Mouse (Mus musculus): ENCODE results near the gene Il2rb. TPM values are rescaled to one million over a fixed set of nuclear protein-coding genes. Genes with fewer than 3 reads are reported as not detected.

The Il2rb gene
- polyA plus RNA-seq, 1 experiment from 2014 or later = 0.69 TPM

GRCm38 (mm10) chr15:78514393-78515146 is 19.5 kb upstream of the Il2rb start:
- H3K36me3 ChIP-seq = no peaks in the 10 kb centered on the region
- ATAC-seq (ENCODE audit: insufficient read depth, low FRiP score, low read depth) = peak; percentile 23; the same call in 1 of the 2 replicates
- no peak overlapping the region for H3K9ac ChIP-seq
- H3K4me1 ChIP-seq = 0 out of 2 replicates have a peak, but pooled peaks cover 4% of the 10 kb centered on the region
- no peak overlapping the region for H3K4me3 ChIP-seq (replicated peaks)
- no peaks in the 10 kb centered on the region for H3K27me3 ChIP-seq (replicated peaks)
- no peak overlapping the region for H3K4me2 ChIP-seq
- no peak overlapping the region for H3K27ac ChIP-seq
- WGBS = 29% methylated on average over 7 of the region's 7 CpGs
- H3K9me3 ChIP-seq = no peaks in the 10 kb centered on the region

- Histone ChIP-seq H3K27me3 (replicated peaks) (no peaks in the 10 kb centered on the region), H3K36me3 (no peaks in the 10 kb centered on the region), H3K27ac (no peak overlapping the region), H3K4me3 (replicated peaks) (no peak overlapping the region), H3K4me1 (0 out of 2 replicates have a peak, but pooled peaks cover 4% of the 10 kb centered on the region), H3K9me3 (no peaks in the 10 kb centered on the region), H3K4me2 (no peak overlapping the region), H3K9ac (no peak overlapping the region)
- no peak for ATAC-seq (ENCODE audit: insufficient read depth, low FRiP score, low read depth)
- WGBS = 80% methylated on average over 14 of the region's 14 CpGs
Measured at GRCm38 (mm10) chr15:78513019-78513418, 17.9 kb upstream of the Il2rb start.

GRCm38 (mm10) chr15:78511951-78512350 is 16.9 kb upstream of the Il2rb start:
- no peaks in the 10 kb centered on the region for H3K36me3 ChIP-seq
- H3K4me1 ChIP-seq = 0 out of 2 replicates have a peak, but pooled peaks cover 4% of the 10 kb centered on the region
- no peak overlapping the region for H3K4me3 ChIP-seq (replicated peaks)
- 58% methylated on average over 7 of the region's 7 CpGs for WGBS
- H3K27ac ChIP-seq = no peak overlapping the region
- no peak overlapping the region for H3K4me2 ChIP-seq
- no peak for ATAC-seq (ENCODE audit: insufficient read depth, low FRiP score, low read depth)
- H3K9ac ChIP-seq = no peak overlapping the region
- no peaks in the 10 kb centered on the region for H3K27me3 ChIP-seq (replicated peaks)
- H3K9me3 ChIP-seq = no peaks in the 10 kb centered on the region

- no peaks in the 10 kb centered on the region for H3K36me3 ChIP-seq
- no peak for ATAC-seq (ENCODE audit: insufficient read depth, low FRiP score, low read depth)
- no peak overlapping the region for H3K4me2 ChIP-seq
Measured at GRCm38 (mm10) chr15:78510736-78511135, 15.7 kb upstream of the Il2rb start.

GRCm38 (mm10) chr15:78510121-78510576 is 15.1 kb upstream of the Il2rb start:
- H3K9me3 ChIP-seq = no peaks in the 10 kb centered on the region
- H3K9ac ChIP-seq = no peak overlapping the region
- H3K4me2 ChIP-seq = no peak overlapping the region
- H3K27ac ChIP-seq = no peak overlapping the region
- H3K27me3 ChIP-seq (replicated peaks) = no peaks in the 10 kb centered on the region
- 62% methylated on average over 8 of the region's 8 CpGs for WGBS
- H3K36me3 ChIP-seq = no peaks in the 10 kb centered on the region
- H3K4me1 ChIP-seq = 0 out of 2 replicates have a peak, but pooled peaks cover 4% of the 10 kb centered on the region
- no peak for ATAC-seq (ENCODE audit: insufficient read depth, low FRiP score, low read depth)
- H3K4me3 ChIP-seq (replicated peaks) = no peak overlapping the region

More at GRCm38 (mm10) chr15:78510736-78511135, 15.7 kb upstream of the Il2rb start:
- no peak overlapping the region for H3K4me3 ChIP-seq (replicated peaks)
- 82% methylated on average over 6 of the region's 6 CpGs for WGBS
- 0 out of 2 replicates have a peak, but pooled peaks cover 4% of the 10 kb centered on the region for H3K4me1 ChIP-seq
- H3K27me3 ChIP-seq (replicated peaks) = no peaks in the 10 kb centered on the region
- no peaks in the 10 kb centered on the region for H3K9me3 ChIP-seq
- no peak overlapping the region for H3K27ac ChIP-seq
- no peak overlapping the region for H3K9ac ChIP-seq

GRCm38 (mm10) chr15:78509297-78509899 is 14.3 kb upstream of the Il2rb start:
- 48% methylated on average over 12 of the region's 12 CpGs for WGBS
- Histone ChIP-seq H3K27me3 (replicated peaks) (no peaks in the 10 kb centered on the region), H3K4me1 (0 out of 2 replicates have a peak, but pooled peaks cover 4% of the 10 kb centered on the region), H3K4me3 (replicated peaks) (no peak overlapping the region), H3K9ac (no peak overlapping the region), H3K9me3 (no peaks in the 10 kb centered on the region), H3K27ac (no peak overlapping the region), H3K4me2 (0 out of 2 replicates have a peak overlapping the region, but pooled peaks have one; percentile 3), H3K36me3 (no peaks in the 10 kb centered on the region)
- no peak for ATAC-seq (ENCODE audit: insufficient read depth, low FRiP score, low read depth)

GRCm38 (mm10) chr15:78508443-78508842 is 13.4 kb upstream of the Il2rb start:
- Histone ChIP-seq H3K36me3 (no peaks in the 10 kb centered on the region), H3K9me3 (no peaks in the 10 kb centered on the region), H3K4me2 (no peak overlapping the region), H3K9ac (no peak overlapping the region), H3K27ac (no peak overlapping the region), H3K27me3 (replicated peaks) (no peaks in the 10 kb centered on the region), H3K4me1 (0 out of 2 replicates have a peak, but pooled peaks cover 4% of the 10 kb centered on the region), H3K4me3 (replicated peaks) (no peak overlapping the region)
- WGBS = 61% methylated on average over 7 of the region's 7 CpGs
- ATAC-seq (ENCODE audit: insufficient read depth, low FRiP score, low read depth) = no peak

- WGBS = 77% methylated on average over 3 of the region's 3 CpGs
- no peak for ATAC-seq (ENCODE audit: insufficient read depth, low FRiP score, low read depth)
Measured at GRCm38 (mm10) chr15:78505541-78505940, 10.5 kb upstream of the Il2rb start.

GRCm38 (mm10) chr15:78504816-78505215 is 9.7 kb upstream of the Il2rb start:
- Histone ChIP-seq H3K36me3 (no peaks in the 10 kb centered on the region), H3K4me3 (replicated peaks) (no peak overlapping the region), H3K9ac (no peak overlapping the region), H3K27me3 (replicated peaks) (no peaks in the 10 kb centered on the region), H3K4me2 (no peak overlapping the region), H3K9me3 (no peaks in the 10 kb centered on the region), H3K4me1 (0 out of 2 replicates have a peak, but pooled peaks cover under 1% of the 10 kb centered on the region), H3K27ac (no peak overlapping the region)
- ATAC-seq (ENCODE audit: insufficient read depth, low FRiP score, low read depth) = no peak
- WGBS = 90% methylated on average over 5 of the region's 5 CpGs

More at GRCm38 (mm10) chr15:78505541-78505940, 10.5 kb upstream of the Il2rb start:
- H3K4me1 ChIP-seq = 0 out of 2 replicates have a peak, but pooled peaks cover 4% of the 10 kb centered on the region
- H3K36me3 ChIP-seq = no peaks in the 10 kb centered on the region
- no peaks in the 10 kb centered on the region for H3K9me3 ChIP-seq
- H3K27me3 ChIP-seq (replicated peaks) = no peaks in the 10 kb centered on the region
- no peak overlapping the region for H3K9ac ChIP-seq
- no peak overlapping the region for H3K4me3 ChIP-seq (replicated peaks)
- no peak overlapping the region for H3K27ac ChIP-seq
- H3K4me2 ChIP-seq = no peak overlapping the region

- H3K9ac ChIP-seq = no peak overlapping the region
- no peak overlapping the region for H3K4me2 ChIP-seq
- H3K9me3 ChIP-seq = no peaks in the 10 kb centered on the region
- no peaks in the 10 kb centered on the region for H3K4me1 ChIP-seq
- ATAC-seq (ENCODE audit: insufficient read depth, low FRiP score, low read depth) = no peak
- 82% methylated on average over 1 of the region's 1 CpGs for WGBS
- H3K27ac ChIP-seq = no peak overlapping the region
- no peak overlapping the region for H3K4me3 ChIP-seq (replicated peaks)
- no peaks in the 10 kb centered on the region for H3K27me3 ChIP-seq (replicated peaks)
- no peaks in the 10 kb centered on the region for H3K36me3 ChIP-seq
Measured at GRCm38 (mm10) chr15:78504013-78504412, 8.9 kb upstream of the Il2rb start.

GRCm38 (mm10) chr15:78502437-78503132 is 7.5 kb upstream of the Il2rb start:
- Histone ChIP-seq H3K9ac (no peak overlapping the region), H3K27ac (no peak overlapping the region), H3K36me3 (no peaks in the 10 kb centered on the region), H3K9me3 (no peaks in the 10 kb centered on the region), H3K27me3 (replicated peaks) (no peaks in the 10 kb centered on the region), H3K4me2 (no peak overlapping the region), H3K4me1 (no peaks in the 10 kb centered on the region), H3K4me3 (replicated peaks) (no peak overlapping the region)
- WGBS = 64% methylated on average over 18 of the region's 18 CpGs
- no peak for ATAC-seq (ENCODE audit: insufficient read depth, low FRiP score, low read depth)

Measured in stomach, embryonic 15.5 days (tissue).